Mouse (Mus musculus): ENCODE data around the gene Gm5108.

The Gm5108 gene

GRCm38 (mm10) chr5:67941369-67941768 lies at the start of gene Gm5108:
TSS of gene Gm5108 (plus strand) at chr5:67941669.
- DNase-seq, result no peak

DNA sequence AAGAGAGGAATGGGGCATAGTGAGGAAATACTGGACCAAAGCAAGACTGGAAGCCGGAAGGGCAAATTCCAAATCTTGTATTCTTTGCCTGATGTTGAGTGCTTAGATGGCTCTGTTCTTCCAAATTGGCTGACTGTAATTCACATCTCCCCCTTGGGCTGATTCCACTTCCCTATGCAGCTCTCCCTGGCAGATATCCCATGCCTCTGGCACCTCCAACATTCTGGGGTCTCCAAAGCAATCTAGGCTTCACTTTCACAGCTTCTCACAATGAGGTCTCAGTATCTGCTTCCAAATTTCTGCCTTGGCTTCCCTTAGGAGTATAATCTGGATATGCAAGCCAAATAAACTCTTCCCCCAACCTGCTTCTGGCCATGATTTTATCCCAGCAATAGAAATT lies 42.5 kb upstream of the Gm5108 start:
- no peak for DNase-seq

GRCm38 (mm10) chr5:67904555-67904954 lies 36.9 kb upstream of the Gm5108 start:
- DNase-seq, result no peak

DNA sequence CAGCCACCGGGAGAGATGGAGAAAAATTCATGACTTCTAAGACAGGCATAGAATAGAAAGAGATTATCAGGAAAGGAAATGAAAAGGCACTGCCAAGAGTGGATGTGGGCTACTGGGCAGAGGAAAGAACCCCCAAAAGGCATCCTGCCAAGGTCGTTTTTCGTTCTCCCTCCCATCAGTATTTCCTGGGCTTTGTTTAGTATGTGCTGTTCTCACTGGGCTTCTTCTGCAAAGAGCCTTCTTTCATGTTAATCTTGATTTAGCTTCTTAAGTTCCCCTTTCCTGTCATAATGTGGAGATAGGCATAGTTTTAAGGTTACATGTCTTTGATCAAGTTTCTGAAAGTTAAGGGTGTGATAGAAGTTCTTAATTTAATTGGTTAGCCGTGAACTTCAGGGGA lies 10.9 kb upstream of the Gm5108 start:
- no peak for DNase-seq

DNA sequence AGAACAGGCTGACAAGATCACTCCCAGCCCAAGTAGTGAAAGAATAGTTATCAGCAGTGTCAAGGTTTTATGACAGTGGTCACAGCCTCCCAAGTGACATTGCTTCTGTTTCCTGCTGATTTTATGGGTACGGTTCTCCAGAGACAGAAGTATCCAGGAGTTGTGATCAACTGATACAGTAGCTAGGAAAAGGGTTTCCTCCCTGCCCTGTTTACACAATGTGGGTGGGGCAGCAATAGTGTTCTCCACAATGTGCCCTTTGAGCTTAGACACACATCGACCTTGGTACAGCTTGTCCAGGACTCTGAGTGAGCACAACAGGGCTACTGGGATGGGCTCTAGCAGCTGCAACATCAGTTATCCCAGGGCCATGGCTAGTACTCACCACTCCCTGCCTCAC lies 9.8 kb upstream of the Gm5108 start:
- no peak for DNase-seq

- DNase-seq, result no peak
Measured at GRCm38 (mm10) chr5:67943199-67943598, 1.7 kb downstream of the Gm5108 start.

GRCm38 (mm10) chr5:67944074-67944785 lies 2.8 kb downstream of the Gm5108 start:
- DNase-seq, result no peak

GRCm38 (mm10) chr5:67946321-67946720 lies 4.9 kb downstream of the Gm5108 start, which contains the start of gene Gm21905:
TSS of gene Gm21905 (minus strand) at chr5:67946421.
- DNase-seq, result no peak

- DNase-seq, result no peak
Measured at GRCm38 (mm10) chr5:67947006-67947405, 5.5 kb downstream of the Gm5108 start.

GRCm38 (mm10) chr5:67948074-67948473 lies 6.6 kb downstream of the Gm5108 start:
- DNase-seq, result no peak

DNA sequence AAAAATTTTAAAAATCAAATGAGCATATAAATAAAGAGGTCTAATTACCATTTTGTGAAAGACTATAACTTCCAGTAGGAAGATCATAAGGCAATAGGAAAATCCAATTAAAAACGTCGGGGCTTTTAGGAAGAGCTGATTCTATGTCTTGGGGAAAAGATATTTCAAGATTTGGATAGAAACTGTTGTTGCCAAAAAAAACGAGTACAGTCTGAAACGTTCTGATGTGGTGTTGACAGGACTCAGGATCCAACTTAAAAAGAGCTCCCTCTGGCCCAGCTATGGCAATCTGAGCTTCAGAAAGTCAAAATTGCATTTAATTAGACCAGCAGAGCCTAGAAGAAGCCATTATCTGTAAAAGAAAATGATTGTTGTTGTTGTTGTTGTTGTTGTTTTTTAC lies 12.6 kb downstream of the Gm5108 start:
- no peak for DNase-seq

- DNase-seq, result no peak
Measured at GRCm38 (mm10) chr5:67955486-67955885, 14.0 kb downstream of the Gm5108 start.

GRCm38 (mm10) chr5:67961708-67962629 lies 20.5 kb downstream of the Gm5108 start:
- DNase-seq, result no peak

DNA sequence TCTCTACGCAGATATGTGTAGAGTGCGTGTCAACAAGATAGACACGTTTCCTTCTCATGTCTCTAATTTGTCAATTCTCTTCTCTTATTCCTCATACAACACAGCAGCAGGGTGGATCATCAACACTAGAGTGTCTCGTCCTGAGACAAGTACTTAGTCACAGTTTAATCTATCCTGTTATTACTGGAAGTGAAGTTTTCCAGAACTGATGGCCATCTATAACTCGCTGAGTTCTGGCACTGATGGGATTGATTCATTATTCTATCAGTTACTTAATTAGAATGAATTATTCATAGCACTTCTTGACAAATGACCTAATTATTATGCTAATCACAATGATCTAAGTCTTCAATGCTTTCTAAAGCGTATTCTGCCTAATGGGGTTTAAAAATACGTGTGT lies 28.1 kb downstream of the Gm5108 start:
- DNase-seq, result no peak

- DNase-seq, result no peak
Measured at GRCm38 (mm10) chr5:67981946-67982526, 40.6 kb downstream of the Gm5108 start.

DNA sequence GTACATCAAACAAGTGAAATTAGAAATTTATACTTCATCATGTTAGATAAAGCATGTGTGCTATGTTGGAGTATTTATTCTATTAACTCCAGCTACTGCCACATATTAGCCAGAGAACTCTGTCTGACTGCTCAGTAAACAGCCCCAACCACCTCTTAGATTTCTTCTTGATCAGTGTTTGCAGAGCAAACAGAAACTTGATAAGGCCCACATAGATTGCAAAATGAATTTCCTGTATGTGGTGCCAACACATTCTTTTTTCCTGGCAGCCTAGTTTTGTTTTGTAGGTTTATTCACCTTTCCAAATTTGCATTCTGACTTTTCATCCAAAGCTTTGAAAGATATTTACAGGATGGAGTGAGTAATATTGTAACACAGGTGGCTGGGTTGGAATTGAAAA lies 49.0 kb downstream of the Gm5108 start:
- DNase-seq, result no peak

DNA sequence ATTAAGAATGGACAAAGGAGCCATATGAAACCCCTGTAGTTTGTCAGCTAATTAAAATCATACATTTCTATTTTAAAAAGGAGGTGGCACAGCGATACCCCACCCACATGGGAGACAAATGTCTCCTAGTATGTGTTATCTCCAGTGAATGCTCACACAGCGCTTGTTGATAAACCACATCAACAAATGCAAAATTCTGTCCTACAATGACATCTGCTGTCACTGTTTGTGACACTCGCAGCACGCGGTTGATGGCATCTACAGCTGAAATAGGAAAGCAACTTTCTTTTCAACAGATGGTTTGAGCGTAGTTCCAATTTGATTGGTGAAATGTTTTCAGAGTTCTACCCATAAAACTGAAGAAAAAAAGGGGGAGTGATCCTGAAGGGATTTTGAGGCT lies 61.1 kb downstream of the Gm5108 start:
- DNase-seq, result no peak

DNA sequence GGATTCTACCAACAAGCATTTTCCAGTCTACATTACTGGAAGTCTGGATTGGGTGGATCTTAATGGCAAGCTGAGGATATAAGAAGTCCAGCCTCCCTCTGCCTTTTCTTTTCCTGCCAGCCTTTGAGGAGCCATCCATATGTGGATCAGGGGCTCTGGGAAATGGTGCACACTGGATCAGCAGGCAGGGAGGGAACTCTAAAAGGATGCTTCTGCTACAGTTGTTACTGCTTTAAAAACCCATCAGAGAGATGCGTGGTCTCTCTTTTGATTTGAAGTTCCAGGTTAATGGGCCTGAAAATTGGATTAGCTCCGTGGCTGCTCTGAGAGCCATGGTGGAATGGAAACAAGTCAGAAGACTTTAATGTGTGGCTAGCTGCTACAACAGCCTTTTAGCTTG lies 62.4 kb downstream of the Gm5108 start:
- DNase-seq, result no peak

DNA sequence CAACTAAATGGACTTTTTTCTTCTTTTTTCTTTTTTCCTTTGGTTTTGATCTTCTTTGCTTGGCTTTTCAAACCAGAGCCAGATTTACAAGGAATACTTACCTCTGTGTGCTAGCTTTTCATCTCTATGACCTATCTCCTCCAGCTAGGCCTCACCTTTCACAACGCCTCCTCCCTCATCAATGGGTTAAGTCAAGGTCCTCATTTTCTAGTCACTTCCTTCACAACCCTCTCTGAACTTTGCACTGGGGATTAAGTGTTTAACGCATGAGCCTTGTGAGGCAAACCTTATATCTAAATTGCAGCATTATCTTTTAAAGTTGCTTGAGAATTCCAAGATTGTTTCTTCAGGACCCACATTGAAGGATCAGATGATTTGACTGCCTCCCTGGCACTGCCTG lies 63.0 kb downstream of the Gm5108 start:
- DNase-seq, result no peak

DNA sequence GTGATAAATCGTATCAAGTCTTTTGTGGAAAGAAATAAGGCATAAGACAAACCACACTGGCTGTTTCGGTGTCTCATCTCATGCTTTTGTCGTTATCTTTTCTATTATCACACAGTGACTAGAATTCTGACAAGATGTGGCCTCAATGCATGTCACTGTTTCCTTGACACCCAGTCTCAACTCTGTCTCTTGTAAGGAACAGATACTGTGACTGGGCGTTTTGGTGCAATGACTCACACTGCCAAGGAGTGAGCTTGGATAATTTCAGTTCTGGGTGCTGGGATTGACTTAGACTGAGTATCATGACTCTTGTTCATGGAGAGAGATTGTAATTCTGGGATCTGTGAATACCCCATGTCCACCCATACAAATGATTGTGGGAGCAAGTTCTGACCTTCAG lies 65.6 kb downstream of the Gm5108 start:
- no peak for DNase-seq

DNA sequence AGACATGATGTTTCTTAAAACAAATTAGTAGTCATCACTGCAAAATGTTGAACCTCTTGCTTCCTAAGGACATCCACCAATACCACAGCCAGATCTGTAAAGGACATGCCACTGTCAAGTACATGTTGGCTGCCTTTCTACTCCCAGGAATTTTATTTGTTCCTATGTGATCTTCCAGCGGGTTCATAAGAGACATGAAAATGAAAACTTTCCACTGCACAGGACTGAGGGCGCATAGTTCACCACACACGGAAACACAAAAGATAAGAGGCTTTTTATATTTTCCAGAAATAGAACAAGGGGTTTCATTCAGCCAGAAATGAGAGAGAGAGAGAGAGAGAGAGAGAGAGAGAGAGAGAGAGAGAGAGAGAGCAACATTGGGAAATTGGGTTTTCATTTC lies 70.1 kb downstream of the Gm5108 start:
- DNase-seq, result no peak

DNA sequence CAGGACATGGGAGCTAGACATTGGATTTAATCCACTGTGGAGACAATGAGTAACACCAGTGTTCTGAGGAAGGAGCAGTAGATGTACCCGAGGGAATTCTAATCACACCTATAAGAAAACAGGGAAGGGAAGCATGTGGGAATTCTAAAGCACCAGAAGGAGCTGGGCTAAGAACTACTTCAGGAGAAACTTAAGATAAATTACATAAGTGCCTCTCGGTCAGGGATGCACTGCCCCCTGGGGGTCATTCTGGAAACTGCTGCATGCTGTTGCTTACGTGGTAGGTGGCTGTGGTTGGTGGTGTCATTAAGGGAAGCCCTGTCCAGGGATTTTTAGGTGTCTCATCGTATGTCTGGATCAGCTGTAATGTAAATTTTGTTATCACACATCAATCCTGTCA lies 71.1 kb downstream of the Gm5108 start:
- peak; percentile 76 for DNase-seq

GRCm38 (mm10) chr5:68020870-68021269 lies 79.4 kb downstream of the Gm5108 start:
- DNase-seq, result no peak

Measured in right cerebral cortex, postnatal 25 days (tissue).